Mouse (Mus musculus) brain, embryonic 14.5 days (tissue): ENCODE data around the gene Cpn2. TPM values are rescaled to one million over a fixed set of nuclear protein-coding genes. Genes with fewer than 3 reads are reported as not detected.

Source experiments
- DNase-seq: peaks from one replicate; pipeline ENCODE4 v3.0.0-alpha.2; 2011; ENCODE audit warnings: low read depth
- CTCF ChIP-seq: fragments of 200-500 bp; IDR thresholded peaks from 2 replicates; pipeline ENCODE4 v1.5.1; 2012; ENCODE audit warnings: inconsistent platforms, mild to moderate bottlenecking, moderate library complexity, borderline replicate concordance; ENCODE audit not compliant: insufficient read depth, insufficient read length; ENCODE audit errors: extremely low read depth
- POLR2A ChIP-seq: fragments of 200-500 bp; IDR thresholded peaks from 2 replicates; pipeline ENCODE4 v1.6.1; 2012; ENCODE audit warnings: mild to moderate bottlenecking, inconsistent platforms, borderline replicate concordance; ENCODE audit not compliant: poor library complexity, insufficient read depth, insufficient read length, severe bottlenecking; ENCODE audit errors: extremely low read depth
- polyA plus RNA-seq: library from polyadenylated mRNA; depleted of rRNA; stranded (reverse); fragments of >200 nt; gene quantifications from 2 replicates; pipeline ENCODE4 v1.2.3, GENCODE M21; 2012

The Cpn2 gene
- polyA plus RNA-seq, 1 experiment, result not detected

DNA sequence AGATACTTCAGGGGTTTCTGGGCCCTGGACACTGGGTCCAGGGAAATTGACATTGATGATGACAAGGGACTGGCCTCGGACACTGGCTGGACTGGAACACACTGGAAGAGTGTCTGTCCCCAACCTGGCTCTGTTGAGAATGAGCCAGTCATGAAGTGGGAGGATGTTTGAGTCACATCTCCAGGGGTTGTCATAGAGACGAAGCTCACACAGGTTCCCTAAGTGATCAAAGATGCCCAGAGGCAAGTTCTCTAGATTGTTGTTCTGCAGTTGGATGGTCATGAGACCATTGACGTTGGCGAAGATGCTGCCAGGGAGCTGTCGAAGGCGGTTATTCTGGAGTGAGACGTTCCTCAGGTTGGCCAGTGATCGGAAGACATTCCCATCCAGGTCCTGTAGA, 5.8 kb upstream of the Cpn2 start:
- DNase-seq, result no peak
- TF ChIP-seq CTCF, result no peak
- TF ChIP-seq POLR2A, result no peak

GRCm38 (mm10) chr16:30271941-30272595, 4.8 kb upstream of the Cpn2 start:
- peak; percentile 75 for DNase-seq
- no peak for TF ChIP-seq POLR2A
- TF ChIP-seq CTCF, result no peak

- TF ChIP-seq POLR2A (no peak), CTCF (no peak)
- no peak for DNase-seq
Observed at GRCm38 (mm10) chr16:30271223-30271761, 4.0 kb upstream of the Cpn2 start.

GRCm38 (mm10) chr16:30266561-30266960, 738 bp downstream of the Cpn2 start:
- TF ChIP-seq CTCF (no peak), POLR2A (no peak)

DNA sequence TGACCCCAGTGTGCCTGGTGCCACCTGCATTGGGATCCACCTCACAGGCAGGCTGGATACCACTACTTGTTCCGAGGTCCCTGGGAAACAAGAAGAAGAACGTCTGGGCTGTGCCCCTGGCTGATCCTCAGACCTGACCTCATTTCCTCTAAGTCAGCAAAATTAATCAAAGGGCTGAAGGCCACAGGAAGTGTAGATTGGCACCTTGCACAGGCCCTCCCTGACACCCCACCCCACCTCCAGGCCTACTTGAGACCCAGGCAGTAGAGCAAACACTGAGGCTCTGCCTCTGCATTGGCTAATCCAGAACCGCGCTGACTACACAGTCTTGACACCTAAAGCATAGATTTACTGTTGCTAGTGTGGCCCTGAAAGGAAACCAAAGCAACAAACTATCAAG, 1.7 kb downstream of the Cpn2 start:
- TF ChIP-seq POLR2A (no peak), CTCF (no peak)
- no peak for DNase-seq

More at GRCm38 (mm10) chr16:30266561-30266960, 738 bp downstream of the Cpn2 start:
- DNase-seq, result no peak

GRCm38 (mm10) chr16:30263156-30263555, 4.1 kb downstream of the Cpn2 start:
- no peak for DNase-seq
- TF ChIP-seq CTCF (no peak), POLR2A (no peak)

GRCm38 (mm10) chr16:30262664-30263063, 4.6 kb downstream of the Cpn2 start:
- TF ChIP-seq POLR2A (no peak), CTCF (peak; percentile 89)
- peak; percentile 81 for DNase-seq

DNA sequence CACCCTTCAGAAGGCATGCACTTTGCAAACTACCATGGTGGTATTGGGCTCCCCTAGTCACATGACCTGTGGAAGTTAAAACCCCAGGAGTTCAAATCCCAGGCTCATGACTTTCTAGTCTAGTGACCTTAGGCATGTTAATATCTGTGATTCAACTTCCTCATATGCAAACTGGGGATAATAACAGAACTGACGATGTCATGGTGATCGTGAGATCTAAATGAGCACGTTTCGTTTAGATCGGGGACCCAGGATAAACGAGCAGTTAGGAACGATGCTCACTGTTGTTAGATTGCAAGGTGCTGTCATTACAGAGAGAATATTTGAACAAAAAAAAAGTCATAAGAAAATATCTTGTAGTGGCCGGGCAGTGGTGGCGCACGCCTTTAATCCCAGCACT, 5.1 kb downstream of the Cpn2 start:
- TF ChIP-seq CTCF, result no peak
- TF ChIP-seq POLR2A, result no peak
- no peak for DNase-seq

GRCm38 (mm10) chr16:30261341-30261740, 6.0 kb downstream of the Cpn2 start:
- TF ChIP-seq CTCF (no peak), POLR2A (no peak)
- no peak for DNase-seq

DNA sequence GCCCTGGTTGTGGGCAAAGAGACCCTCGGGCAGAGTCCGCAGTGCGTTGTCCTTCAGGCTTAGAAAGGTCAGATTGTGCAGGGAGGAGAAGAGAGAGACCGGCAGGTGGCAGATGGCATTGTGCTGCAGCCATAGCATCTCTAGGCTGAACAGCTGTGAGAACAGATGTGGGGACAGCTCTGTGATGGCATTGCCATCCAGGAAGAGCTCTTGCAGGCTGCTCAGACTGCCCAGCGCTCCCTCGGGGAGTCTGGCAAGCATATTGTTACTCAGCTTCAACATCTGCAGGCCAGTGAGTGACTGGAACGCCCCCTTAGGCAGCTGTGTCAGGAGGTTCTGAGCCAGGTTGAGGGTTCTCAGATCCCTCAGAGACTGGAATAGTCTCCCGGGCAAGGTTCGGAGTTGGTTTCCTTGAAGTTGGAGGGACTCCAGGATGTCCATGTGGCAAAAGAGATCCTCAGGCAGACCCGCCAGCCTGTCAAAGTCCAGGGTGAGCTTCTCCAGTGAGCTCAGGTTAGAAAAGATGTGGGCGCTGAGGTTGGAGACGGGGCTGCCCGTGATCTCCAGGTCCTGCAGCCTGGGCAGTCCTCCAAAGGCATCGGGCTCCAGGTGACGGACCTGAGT, 7.2 kb downstream of the Cpn2 start:
- no peak for TF ChIP-seq CTCF
- TF ChIP-seq POLR2A, result no peak
- no peak for DNase-seq

DNA sequence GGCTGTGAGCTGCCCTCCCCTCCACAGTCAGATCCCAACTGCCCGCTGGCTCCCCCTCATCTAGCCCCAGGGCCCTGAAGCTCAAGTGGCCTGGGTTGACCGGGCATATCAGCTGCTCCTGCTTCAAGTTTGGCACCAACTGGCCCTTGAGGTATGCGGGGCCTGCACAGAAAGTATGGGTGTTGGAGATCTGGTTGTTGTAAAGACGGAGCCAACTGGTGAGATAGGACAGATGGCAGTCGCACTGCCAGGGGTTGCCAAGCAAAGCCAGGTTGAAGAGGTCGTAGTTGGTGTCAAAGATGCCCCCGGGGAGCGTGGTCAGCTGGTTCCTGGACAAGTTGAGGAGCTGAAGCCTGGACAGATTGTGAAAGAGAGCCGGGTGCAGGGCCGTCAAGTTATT, 7.9 kb downstream of the Cpn2 start:
- TF ChIP-seq CTCF, result no peak
- TF ChIP-seq POLR2A, result no peak

DNA sequence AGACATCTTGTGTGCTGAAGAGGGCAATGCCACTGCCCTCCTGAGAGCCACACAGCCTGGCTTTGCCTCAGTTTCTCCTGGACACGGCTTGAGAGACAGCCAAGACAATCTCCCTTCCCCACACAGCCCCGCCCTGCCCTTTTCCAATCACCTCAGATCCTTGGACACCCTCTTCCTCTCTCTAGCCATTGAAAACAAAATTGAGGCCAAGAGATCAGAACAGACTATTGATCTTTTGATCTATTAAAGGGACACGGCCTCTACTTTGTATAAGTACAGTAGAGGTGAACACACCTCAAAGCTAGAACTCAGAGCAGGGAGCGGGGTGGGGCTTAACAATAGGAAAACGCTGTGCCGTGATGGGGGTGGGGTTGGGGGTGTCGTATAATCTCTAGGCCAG, 8.9 kb downstream of the Cpn2 start:
- no peak for TF ChIP-seq POLR2A
- TF ChIP-seq CTCF, result no peak
- no peak for DNase-seq

More for the DNA sequence above, 7.9 kb downstream of the Cpn2 start:
- DNase-seq, result no peak

DNA sequence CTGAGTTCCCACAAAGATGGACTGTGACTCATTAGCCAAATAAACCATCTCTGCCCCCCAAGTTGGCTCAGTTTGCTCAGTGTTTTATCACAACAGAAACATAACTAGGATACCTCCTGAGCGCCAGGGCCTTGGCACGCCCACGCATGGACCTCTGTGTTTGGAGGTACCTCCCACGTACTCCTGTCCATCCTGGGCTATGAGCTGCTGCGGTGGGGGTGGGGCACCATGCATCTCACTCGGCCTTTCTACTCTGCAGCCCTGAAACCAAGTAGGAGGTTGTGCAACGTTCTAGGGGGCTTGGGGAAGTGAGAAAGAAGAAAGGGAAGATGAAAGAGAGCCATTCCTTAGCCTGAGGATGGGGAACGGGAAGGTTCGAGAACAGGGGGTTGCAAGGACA, 9.6 kb downstream of the Cpn2 start:
- no peak for TF ChIP-seq CTCF
- no peak for TF ChIP-seq POLR2A
- DNase-seq, result no peak

GRCm38 (mm10) chr16:30255061-30255460, 12.2 kb downstream of the Cpn2 start:
- no peak for DNase-seq
- TF ChIP-seq CTCF (no peak), POLR2A (no peak)
